Mouse (Mus musculus) heart, postnatal 0 days (tissue): Measurements from ENCODE around the gene Ddx4. TPM values are rescaled to one million over a fixed set of nuclear protein-coding genes. Genes with fewer than 3 reads are reported as not detected.

ENCODE experiments used
- ATAC-seq: fragments of 200-750 bp; cut with Nextera tagmentation; 2 replicates; pipeline ENCODE4 v1.8.0; 2017; ENCODE audit warnings: low read depth, moderate number of reproducible peaks, moderate library complexity; ENCODE audit not compliant: insufficient read depth
- DNase-seq: peaks from one replicate; pipeline ENCODE4 v3.0.0-alpha.2; 2016; ENCODE audit warnings: low spot score
- H3K27ac ChIP-seq: fragments of 300-500 bp; sonication (generic); 2 replicates; pipeline ENCODE4 v1.5.1; 2014; ENCODE audit warnings: low read depth, mild to moderate bottlenecking
- H3K27me3 ChIP-seq: fragments of 300-500 bp; sonication (generic); 2 replicates; pipeline ENCODE4 v1.6.1; 2014; ENCODE audit warnings: low read length, mixed read lengths; ENCODE audit not compliant: control insufficient read depth, insufficient read depth
- H3K36me3 ChIP-seq: fragments of 300-500 bp; sonication (generic); replicated peaks from 2 replicates; pipeline ENCODE4 v1.6.1; 2014; ENCODE audit warnings: low read length, mixed read lengths; ENCODE audit not compliant: control insufficient read depth, insufficient read depth
- H3K4me1 ChIP-seq: fragments of 300-500 bp; sonication (generic); 2 replicates; pipeline ENCODE4 v1.6.1; 2014; ENCODE audit warnings: antibody characterized with exemption; ENCODE audit not compliant: control insufficient read depth, insufficient read depth
- H3K4me2 ChIP-seq: fragments of 300-500 bp; sonication (generic); 2 replicates; pipeline ENCODE4 v1.6.1; 2014; ENCODE audit warnings: low read depth, mild to moderate bottlenecking, low read length, moderate library complexity
- H3K4me3 ChIP-seq: fragments of 300-500 bp; sonication (generic); 2 replicates; pipeline ENCODE4 v1.5.1; 2014; ENCODE audit warnings: low read depth, low read length
- H3K9ac ChIP-seq: fragments of 300-500 bp; sonication (generic); replicated peaks from 2 replicates; pipeline ENCODE4 v1.6.1; 2014; ENCODE audit warnings: low read depth, low read length, mixed read lengths
- H3K9me3 ChIP-seq: fragments of 300-500 bp; sonication (generic); replicated peaks from 2 replicates; pipeline ENCODE4 v1.6.1; 2016; ENCODE audit warnings: low read length; ENCODE audit not compliant: control insufficient read depth
- CTCF ChIP-seq: IDR thresholded peaks from 2 replicates; pipeline ENCODE4 v1.5.1; 2016; ENCODE audit warnings: antibody characterized with exemption, control low read depth, low read depth
- EP300 ChIP-seq: IDR thresholded peaks from 2 replicates; pipeline ENCODE4 v1.6.1; 2016; ENCODE audit warnings: antibody characterized with exemption, low read depth
- WGBS: fragments of 180-500 bp; shearing (Covaris S2); extraction: QIAGEN DNeasy Blood & Tissue Kit; methylation state at CpG from one replicate; pipeline ENCODE4 v1.1.7; 2014; 5-methylcytosine and 5-hydroxymethylcytosine counted together
- polyA plus RNA-seq: library from polyadenylated mRNA; unstranded; fragments of >200 nt; fragmentation: Nextera tagmentation; extraction: Ambion mirVana; gene quantifications from 2 replicates; pipeline ENCODE4 v1.2.1, GENCODE M21; 2015
- total RNA-seq: library from RNA; depleted of rRNA; stranded (reverse); fragments of >200 nt; gene quantifications from 2 replicates; pipeline ENCODE4 v1.2.3, GENCODE M21; 2014; ENCODE audit warnings: low replicate concordance; rRNA removed

The Ddx4 gene
- total and polyA plus RNA-seq, 2 experiments from 2014 or later, result 0.16 TPM; not detected in 1

DNA sequence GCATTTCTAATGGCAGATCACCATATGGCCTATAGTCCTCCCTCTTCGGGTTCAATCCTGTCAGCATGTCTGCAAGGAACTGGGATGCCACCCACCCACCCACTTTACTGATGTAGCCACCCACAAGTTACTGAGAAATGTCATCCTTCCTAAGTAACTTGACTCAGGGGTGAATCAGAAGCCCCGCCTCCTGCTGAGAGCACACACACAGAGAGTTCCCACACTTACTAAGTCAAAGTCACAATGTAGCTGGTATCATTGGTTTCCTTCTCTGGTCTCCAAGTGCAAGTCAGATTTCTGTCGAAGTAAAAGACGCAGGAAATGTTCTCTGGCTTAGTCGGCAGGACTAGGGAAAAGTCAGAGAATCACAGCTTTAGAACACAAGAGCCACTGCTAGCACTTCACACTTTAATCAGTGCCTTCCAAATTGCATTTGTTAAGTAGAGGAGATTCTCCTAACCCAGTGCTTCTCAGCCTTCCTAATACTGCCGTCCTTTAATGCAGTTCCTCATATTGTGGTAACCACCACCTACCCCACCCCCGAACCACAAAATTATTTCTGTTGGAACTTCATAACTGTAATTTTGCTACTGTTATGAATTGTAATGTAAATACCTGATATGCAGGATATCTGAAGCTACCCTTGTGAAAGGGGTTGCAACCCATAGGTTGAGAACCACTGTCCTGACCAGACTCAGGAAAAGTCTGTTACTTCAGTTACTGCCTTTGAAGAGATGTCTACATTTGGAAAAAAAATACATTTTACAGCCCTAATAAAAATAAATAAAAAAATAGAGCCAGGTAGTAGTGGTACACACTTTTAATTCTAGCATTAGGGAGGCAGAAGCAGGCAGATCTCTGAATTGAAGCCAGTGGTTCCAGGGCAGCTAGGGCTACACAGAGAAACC lies 100.4 kb downstream of the Ddx4 start:
- 64% methylated on average over 7 of the region's 7 CpGs for WGBS
- ATAC-seq, result no peak
- no peaks in the 10 kb centered on the region for H3K9me3 ChIP-seq

More for the DNA sequence above, 100.4 kb downstream of the Ddx4 start:
- no peak overlapping the region for H3K9ac ChIP-seq
- no peak overlapping the region for H3K4me2 ChIP-seq
- no peak overlapping the region for H3K27ac ChIP-seq
- H3K4me1 ChIP-seq, result no peaks in the 10 kb centered on the region
- no peak for TF ChIP-seq EP300
- TF ChIP-seq CTCF, result no peak
- DNase-seq, result no peak
- no peak overlapping the region for H3K4me3 ChIP-seq
- H3K27me3 ChIP-seq, result no peaks in the 10 kb centered on the region
- H3K36me3 ChIP-seq, result no peaks in the 10 kb centered on the region

Other genes with a start within 250 kb of the Ddx4 start
- gene Il6st, start 188.4 kb downstream of the Ddx4 start, total RNA-seq, result 79.0 and 98.0 TPM in 2 replicates
- gene Il6st, start 188.4 kb downstream of the Ddx4 start, polyA plus RNA-seq, result 29.9 and 30.0 TPM in 2 replicates
- gene Il31ra, start 58.1 kb downstream of the Ddx4 start, total RNA-seq, result not detected in 2 replicates
- 0.05 TPM in 1 of 2 replicates, not detected in the other for gene Il31ra, start 58.1 kb downstream of the Ddx4 start, polyA plus RNA-seq
- 7.6 and 11.1 TPM in 2 replicates for gene Slc38a9, start 8.3 kb upstream of the Ddx4 start, total RNA-seq
- 10.7 and 11.4 TPM in 2 replicates for gene Slc38a9, start 8.3 kb upstream of the Ddx4 start, polyA plus RNA-seq
- 88.7 and 129 TPM in 2 replicates for gene Plpp1, start 148.3 kb upstream of the Ddx4 start, total RNA-seq
- 89.4 and 101 TPM in 2 replicates for gene Plpp1, start 148.3 kb upstream of the Ddx4 start, polyA plus RNA-seq